Mouse (Mus musculus) forebrain, embryonic 12.5 days (tissue): ENCODE results near the gene Sppl3. TPM values are rescaled to one million over a fixed set of nuclear protein-coding genes. Genes with fewer than 3 reads are reported as not detected.

Source experiments
- ATAC-seq: fragments of 200-750 bp; cut with Nextera tagmentation; 2 replicates; pipeline ENCODE4 v1.8.0; 2017; ENCODE audit warnings: moderate TSS enrichment; ENCODE audit not compliant: low FRiP score
- H3K27ac ChIP-seq: fragments of 300-500 bp; sonication (generic); 2 replicates; pipeline ENCODE4 v1.5.1; 2016; ENCODE audit warnings: mild to moderate bottlenecking
- H3K27me3 ChIP-seq: fragments of 300-500 bp; sonication (generic); 2 replicates; pipeline ENCODE4 v1.6.1; 2016; ENCODE audit warnings: mild to moderate bottlenecking
- H3K36me3 ChIP-seq: fragments of 300-500 bp; sonication (generic); replicated peaks from 2 replicates; pipeline ENCODE4 v1.6.1; 2016; ENCODE audit warnings: mild to moderate bottlenecking
- H3K4me1 ChIP-seq: fragments of 300-500 bp; sonication (generic); 2 replicates; pipeline ENCODE4 v1.6.1; 2016
- H3K4me2 ChIP-seq: fragments of 300-500 bp; sonication (generic); 2 replicates; pipeline ENCODE4 v1.6.1; 2016; ENCODE audit warnings: mild to moderate bottlenecking, moderate library complexity
- H3K4me3 ChIP-seq: fragments of 300-500 bp; sonication (generic); replicated peaks from 2 replicates; pipeline ENCODE4 v1.5.1; 2016; ENCODE audit warnings: mild to moderate bottlenecking
- H3K9ac ChIP-seq: fragments of 300-500 bp; sonication (generic); 2 replicates; pipeline ENCODE4 v1.6.1; 2016; ENCODE audit warnings: mild to moderate bottlenecking
- H3K9me3 ChIP-seq: fragments of 300-500 bp; sonication (generic); 2 replicates; pipeline ENCODE4 v1.6.1; 2016
- WGBS: fragments of 180-500 bp; shearing (Covaris S2); methylation state at CpG from one replicate; pipeline ENCODE4 v1.1.7; 2016; 5-methylcytosine and 5-hydroxymethylcytosine counted together
- polyA plus RNA-seq: library from polyadenylated mRNA; unstranded; fragments of >200 nt; fragmentation: Nextera tagmentation; extraction: Ambion mirVana; gene quantifications from 2 replicates; pipeline ENCODE4 v1.2.1, GENCODE M21; 2016

Sppl3 gene
- polyA plus RNA-seq = 13.8 and 19.1 TPM in 2 replicates

- Histone ChIP-seq H3K27me3 (0 out of 2 replicates have a peak, but pooled peaks cover 6% of the 10 kb centered on the region), H3K27ac (peak within 1 kb of the TSS; percentile 93), H3K4me3 (peak within 1 kb of the TSS; percentile 99), H3K36me3 (no peaks in the 10 kb centered on the region), H3K4me1 (peaks cover 38% of the 10 kb centered on the region), H3K9me3 (no peaks in the 10 kb centered on the region), H3K9ac (peak within 1 kb of the TSS; percentile 98), H3K4me2 (peak within 1 kb of the TSS; percentile 99)
- WGBS = 1% methylated on average over 52 of the region's 65 CpGs
- peak; percentile 94 for ATAC-seq
Measured at GRCm38 (mm10) chr5:115010577-115011216, at the start of gene Sppl3. Gene Sppl3, plus strand, starts transcription at chr5:115011137.

DNA sequence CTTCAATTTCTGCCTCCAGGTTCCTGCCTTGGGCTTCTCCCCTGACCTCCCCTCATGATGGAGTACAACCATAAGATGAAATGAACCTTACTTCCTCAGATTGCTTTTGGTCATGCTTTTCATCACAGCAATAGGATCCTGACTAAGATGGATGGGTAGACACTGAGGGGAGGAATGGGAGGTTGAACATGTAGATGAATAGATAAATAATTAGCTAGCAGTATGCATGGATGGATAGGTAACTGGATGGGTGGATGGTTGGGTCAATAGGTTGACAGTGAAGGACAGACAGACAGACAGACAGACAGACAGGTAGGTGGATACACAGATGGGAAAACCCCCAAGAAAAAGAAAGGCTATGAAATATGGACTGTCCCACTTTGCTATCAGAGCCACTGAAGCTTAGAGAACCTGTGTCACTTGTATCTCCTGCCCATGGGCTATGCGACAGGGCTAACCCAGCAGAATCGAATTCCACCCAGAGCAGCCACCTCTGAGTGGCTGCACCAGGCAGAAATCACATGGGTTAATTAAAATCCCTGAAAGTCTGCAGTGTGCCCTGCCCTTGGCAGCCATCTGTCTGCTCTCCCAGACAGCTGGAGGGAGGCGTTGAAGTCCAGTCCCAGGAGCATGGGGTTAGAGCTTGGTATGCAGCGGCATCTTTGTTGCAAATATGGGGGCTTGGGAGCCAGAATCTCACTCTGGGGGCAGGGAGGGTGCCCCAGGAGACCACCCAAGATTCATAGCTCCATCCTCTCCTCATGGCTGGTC, 49.2 kb upstream of the Sppl3 start:
- H3K4me3 ChIP-seq = no peak overlapping the region
- ATAC-seq = no peak
- H3K27ac ChIP-seq = no peak overlapping the region
- peaks cover 3% of the 10 kb centered on the region; the same call in 1 of the 2 replicates for H3K27me3 ChIP-seq
- H3K36me3 ChIP-seq = no peaks in the 10 kb centered on the region
- peaks cover 6% of the 10 kb centered on the region; the same call in 1 of the 2 replicates for H3K4me1 ChIP-seq
- no peak overlapping the region for H3K4me2 ChIP-seq
- WGBS = 66% methylated on average over 4 of the region's 4 CpGs
- H3K9ac ChIP-seq = no peak overlapping the region
- H3K9me3 ChIP-seq = no peaks in the 10 kb centered on the region

GRCm38 (mm10) chr5:114964315-114964966, 46.5 kb upstream of the Sppl3 start:
- Histone ChIP-seq H3K27ac (no peak overlapping the region), H3K27me3 (peaks cover 20% of the 10 kb centered on the region; the same call in 1 of the 2 replicates), H3K36me3 (no peaks in the 10 kb centered on the region), H3K4me1 (peaks cover 17% of the 10 kb centered on the region), H3K9ac (no peak overlapping the region), H3K9me3 (no peaks in the 10 kb centered on the region), H3K4me2 (no peak overlapping the region), H3K4me3 (no peak overlapping the region)
- no peak for ATAC-seq
- 72% methylated on average over 7 of the region's 7 CpGs for WGBS

DNA sequence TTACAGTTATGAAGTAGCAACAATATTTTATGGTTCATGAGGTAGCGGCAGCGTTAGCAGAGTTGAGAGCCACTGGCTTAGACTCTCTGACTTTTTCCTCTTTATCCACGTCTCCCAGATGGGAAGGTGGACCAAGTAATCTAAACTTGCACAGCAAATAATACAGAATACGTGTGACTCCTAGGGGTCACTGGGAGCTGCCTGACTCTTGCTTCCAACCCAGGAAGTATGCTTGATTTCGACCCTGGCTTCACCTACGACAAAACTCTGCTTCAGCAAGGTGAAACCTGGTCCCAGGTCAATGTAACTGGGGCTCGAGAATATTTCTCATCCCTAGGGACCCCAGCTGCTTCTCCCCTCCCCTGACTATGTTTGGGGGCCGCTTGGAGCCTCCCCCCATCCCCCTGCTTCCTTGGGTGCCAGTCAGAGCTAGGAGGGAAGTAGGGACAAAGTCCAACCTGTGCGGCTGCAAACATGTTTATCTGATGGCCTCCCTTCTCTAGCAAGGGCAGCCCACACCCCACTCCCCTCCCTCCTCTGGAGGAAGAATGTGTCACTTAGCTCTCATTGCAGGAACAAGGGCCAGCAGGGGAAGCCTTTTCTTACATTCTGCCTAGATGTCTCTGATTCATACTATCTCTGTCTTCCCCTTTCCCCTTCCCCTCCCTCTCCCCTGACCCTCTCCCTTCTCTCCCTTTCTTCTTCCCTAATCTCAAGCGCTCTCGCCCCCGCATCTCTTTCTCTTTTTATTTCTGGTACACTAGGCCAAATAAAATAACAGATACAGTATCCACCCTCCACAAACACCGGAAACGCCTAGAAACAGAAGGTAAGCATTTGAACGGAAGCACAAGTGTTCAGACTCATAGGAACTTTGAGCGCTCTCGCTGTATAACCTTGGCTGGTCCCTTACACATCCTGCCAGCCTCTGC, 45.7 kb upstream of the Sppl3 start:
- no peak for ATAC-seq
- peaks cover 19% of the 10 kb centered on the region for H3K4me1 ChIP-seq
- H3K27me3 ChIP-seq = peaks cover 22% of the 10 kb centered on the region; the same call in 1 of the 2 replicates
- no peak overlapping the region for H3K27ac ChIP-seq
- no peaks in the 10 kb centered on the region for H3K36me3 ChIP-seq
- no peak overlapping the region for H3K9ac ChIP-seq
- 70% methylated on average over 17 of the region's 17 CpGs for WGBS
- no peaks in the 10 kb centered on the region for H3K9me3 ChIP-seq
- H3K4me3 ChIP-seq = no peak overlapping the region
- H3K4me2 ChIP-seq = no peak overlapping the region

DNA sequence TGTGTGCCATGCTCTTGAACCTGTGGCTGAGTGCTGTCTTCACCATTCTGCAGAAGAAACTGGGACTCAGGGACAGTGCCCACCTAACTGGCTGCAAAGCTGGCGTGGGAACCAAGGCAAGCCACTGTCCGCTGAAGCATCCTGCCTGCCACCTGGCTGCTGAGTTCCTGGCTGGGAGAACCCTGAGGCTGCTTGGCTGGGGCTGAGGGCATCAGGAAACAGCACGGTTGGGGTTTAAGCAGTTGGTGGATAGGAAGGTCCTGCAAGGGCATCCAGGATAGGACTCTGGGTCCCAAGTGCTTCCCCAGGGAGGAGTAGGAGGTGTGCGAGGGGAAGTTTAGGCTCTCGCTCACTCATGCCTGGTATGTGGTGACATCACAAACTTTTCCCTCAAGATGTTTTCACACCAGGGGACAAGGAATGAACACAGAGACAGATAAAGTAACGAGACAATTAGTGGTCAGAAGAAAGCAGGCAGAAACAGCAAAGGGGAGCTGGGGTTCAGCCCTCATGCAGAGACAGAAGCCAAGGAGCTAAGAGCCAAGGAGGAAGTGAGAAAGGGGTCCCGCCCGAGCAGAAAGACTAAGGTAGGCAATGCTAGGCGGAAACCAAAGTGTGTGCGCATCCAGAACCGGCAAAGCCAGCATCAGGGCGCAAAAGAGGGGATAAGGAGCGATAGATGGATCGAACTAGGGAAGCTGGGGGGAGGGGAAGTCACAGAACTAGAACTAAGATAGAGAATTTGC, 43.2 kb upstream of the Sppl3 start:
- H3K36me3 ChIP-seq = no peaks in the 10 kb centered on the region
- 41% methylated on average over 14 of the region's 14 CpGs for WGBS
- H3K27ac ChIP-seq = no peak overlapping the region
- peaks cover 13% of the 10 kb centered on the region for H3K4me1 ChIP-seq
- no peak overlapping the region for H3K4me3 ChIP-seq
- no peak overlapping the region for H3K4me2 ChIP-seq
- no peak overlapping the region for H3K9ac ChIP-seq
- ATAC-seq = no peak
- peaks cover 21% of the 10 kb centered on the region; the same call in 1 of the 2 replicates for H3K27me3 ChIP-seq
- H3K9me3 ChIP-seq = no peaks in the 10 kb centered on the region

DNA sequence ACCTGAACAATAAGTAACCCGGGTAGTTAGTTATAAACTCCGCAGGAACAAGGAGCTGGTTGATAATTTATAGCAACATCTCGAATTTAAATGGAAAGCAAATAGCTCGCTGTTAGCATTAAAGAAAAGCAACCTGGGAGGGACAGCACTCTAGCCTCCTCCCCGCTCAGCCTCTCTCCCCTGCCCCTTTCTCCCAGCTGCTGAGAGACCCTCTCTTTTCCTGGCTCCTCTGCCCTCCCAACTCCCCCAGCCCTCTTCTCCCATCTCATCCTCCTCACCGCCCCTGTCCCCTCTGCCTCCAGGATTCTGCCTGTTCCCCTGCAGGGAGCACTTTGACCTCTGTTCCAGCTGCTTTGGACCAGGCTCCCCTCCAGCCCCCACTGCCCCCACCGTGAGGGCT, 42.3 kb upstream of the Sppl3 start:
- WGBS = 17% methylated on average over 7 of the region's 7 CpGs
- Histone ChIP-seq H3K36me3 (no peaks in the 10 kb centered on the region), H3K27me3 (peaks cover 21% of the 10 kb centered on the region; the same call in 1 of the 2 replicates), H3K4me3 (no peak overlapping the region), H3K4me2 (no peak overlapping the region), H3K4me1 (peaks cover 13% of the 10 kb centered on the region), H3K9me3 (no peaks in the 10 kb centered on the region), H3K9ac (no peak overlapping the region), H3K27ac (no peak overlapping the region)
- no peak for ATAC-seq

DNA sequence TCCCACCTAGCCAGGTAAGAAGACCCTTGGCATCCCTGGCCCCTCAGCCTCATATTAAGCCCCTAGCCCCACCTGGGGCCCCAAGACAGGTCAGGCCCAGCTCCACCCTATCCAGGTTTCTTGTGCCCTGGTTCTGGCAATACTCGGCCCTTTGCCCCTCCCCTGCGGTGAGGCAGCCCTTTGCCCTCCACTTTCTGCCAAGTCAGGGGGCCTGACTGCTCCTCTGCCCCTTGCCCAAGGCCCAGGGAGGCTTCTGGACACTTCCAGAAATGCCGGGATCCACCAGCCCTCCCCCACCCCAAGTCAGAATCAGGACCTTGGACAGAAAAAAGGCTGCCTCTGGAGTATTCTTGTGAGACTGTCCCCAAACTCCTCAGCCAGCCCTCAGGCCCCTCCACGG, 41.9 kb upstream of the Sppl3 start:
- no peak overlapping the region for H3K27ac ChIP-seq
- no peak overlapping the region for H3K4me2 ChIP-seq
- H3K4me1 ChIP-seq = peaks cover 13% of the 10 kb centered on the region
- H3K27me3 ChIP-seq = peaks cover 21% of the 10 kb centered on the region; the same call in 1 of the 2 replicates
- no peaks in the 10 kb centered on the region for H3K36me3 ChIP-seq
- no peak overlapping the region for H3K9ac ChIP-seq
- H3K4me3 ChIP-seq = no peak overlapping the region
- H3K9me3 ChIP-seq = no peaks in the 10 kb centered on the region
- 16% methylated on average over 4 of the region's 4 CpGs for WGBS
- ATAC-seq = no peak

DNA sequence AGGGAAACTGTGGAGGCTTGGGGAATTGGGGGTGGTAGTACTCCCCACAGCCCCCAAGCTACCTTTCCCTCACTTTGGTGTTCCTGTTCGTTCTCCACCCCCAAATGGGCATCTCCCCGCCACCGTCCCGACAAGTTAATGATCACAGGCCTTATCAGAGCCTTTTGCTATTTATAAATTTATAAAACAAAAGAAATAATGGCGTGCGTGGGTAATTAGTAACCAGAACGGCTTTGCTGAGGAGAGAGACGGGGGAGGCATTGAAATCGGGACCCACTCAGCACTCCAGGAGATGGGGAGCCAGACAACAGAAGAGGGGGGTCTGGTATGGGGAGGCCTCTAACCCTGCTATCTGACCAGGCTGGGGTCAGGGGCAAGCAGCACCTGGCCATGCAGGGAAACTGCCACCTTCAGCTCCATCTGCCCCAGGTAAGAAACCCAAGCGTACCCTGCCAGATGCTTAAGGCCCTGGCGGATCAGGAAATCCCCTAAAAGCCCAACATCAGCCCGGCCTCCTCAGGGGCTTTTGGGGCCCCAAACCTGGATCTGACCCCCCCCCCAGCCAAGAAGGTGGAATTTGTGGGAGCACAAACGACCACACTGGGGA, 41.2 kb upstream of the Sppl3 start:
- no peak overlapping the region for H3K4me3 ChIP-seq
- H3K27ac ChIP-seq = no peak overlapping the region
- no peaks in the 10 kb centered on the region for H3K36me3 ChIP-seq
- H3K9ac ChIP-seq = no peak overlapping the region
- WGBS = 54% methylated on average over 13 of the region's 13 CpGs
- ATAC-seq = no peak
- no peak overlapping the region for H3K4me2 ChIP-seq
- peaks cover 13% of the 10 kb centered on the region for H3K4me1 ChIP-seq
- H3K27me3 ChIP-seq = peaks cover 21% of the 10 kb centered on the region; the same call in 1 of the 2 replicates
- H3K9me3 ChIP-seq = no peaks in the 10 kb centered on the region

DNA sequence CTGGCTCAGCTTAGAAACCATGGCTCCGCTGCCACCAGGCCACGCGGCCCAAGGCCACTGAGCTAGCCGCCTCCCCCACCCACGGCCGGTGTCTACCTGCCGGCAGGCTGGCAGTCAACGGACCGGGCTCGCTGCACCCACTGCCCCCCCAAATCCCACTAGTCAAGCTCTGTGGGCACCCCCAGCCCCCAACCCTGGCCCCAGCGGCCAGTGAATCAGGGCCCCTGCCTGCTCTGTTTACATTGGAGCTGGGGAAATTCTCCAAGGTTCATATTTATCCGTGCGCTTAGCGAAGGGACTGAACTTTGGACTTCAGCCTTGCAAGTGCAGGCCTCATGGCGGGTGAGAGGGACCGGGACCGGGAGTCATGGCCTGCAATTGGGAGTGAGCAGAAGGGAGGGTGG, 40.1 kb upstream of the Sppl3 start, which contains the start of gene Hnf1a:
TSS of gene Hnf1a (minus strand) at position 271 of the 404 bp plus-strand sequence.
- H3K9me3 ChIP-seq = no peaks in the 10 kb centered on the region
- WGBS = 88% methylated on average over 17 of the region's 17 CpGs
- ATAC-seq = no peak
- peaks cover 21% of the 10 kb centered on the region; the same call in 1 of the 2 replicates for H3K27me3 ChIP-seq
- no peak within 1 kb of the TSS for H3K4me2 ChIP-seq
- H3K4me3 ChIP-seq = no peak within 1 kb of the TSS
- no peak within 1 kb of the TSS for H3K9ac ChIP-seq
- H3K4me1 ChIP-seq = peaks cover 13% of the 10 kb centered on the region
- H3K27ac ChIP-seq = no peak within 1 kb of the TSS
- no peaks in the 10 kb centered on the region for H3K36me3 ChIP-seq

GRCm38 (mm10) chr5:114972201-114972600, 38.7 kb upstream of the Sppl3 start:
- Histone ChIP-seq H3K36me3 (no peaks in the 10 kb centered on the region), H3K27ac (no peak overlapping the region), H3K9me3 (no peaks in the 10 kb centered on the region), H3K27me3 (peaks cover 21% of the 10 kb centered on the region; the same call in 1 of the 2 replicates), H3K4me3 (no peak overlapping the region), H3K4me1 (peaks cover 13% of the 10 kb centered on the region), H3K9ac (no peak overlapping the region), H3K4me2 (no peak overlapping the region)
- ATAC-seq = no peak
- 87% methylated on average over 9 of the region's 9 CpGs for WGBS

DNA sequence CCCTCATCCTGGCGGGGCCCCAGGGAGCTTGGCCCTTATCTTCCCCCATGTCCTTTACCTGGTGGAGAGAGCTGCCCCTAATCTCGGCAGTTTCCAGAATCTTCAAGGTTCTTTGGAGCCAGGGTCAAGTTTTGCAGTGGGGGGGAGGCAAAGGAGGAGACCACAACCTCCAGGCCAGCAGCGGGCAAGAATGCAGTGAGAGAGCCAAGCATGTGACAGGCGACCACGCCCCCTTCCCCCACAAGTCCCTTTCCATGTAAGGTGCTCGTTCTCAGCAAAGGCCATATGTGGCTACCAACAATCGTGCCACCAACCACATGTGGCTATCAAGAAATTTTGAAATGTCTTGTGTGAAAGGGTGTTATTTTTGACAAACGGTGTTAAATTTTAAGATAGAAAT, 37.8 kb upstream of the Sppl3 start:
- no peaks in the 10 kb centered on the region for H3K36me3 ChIP-seq
- H3K27me3 ChIP-seq = peaks cover 14% of the 10 kb centered on the region; the same call in 1 of the 2 replicates
- H3K4me1 ChIP-seq = peaks cover 10% of the 10 kb centered on the region
- H3K9me3 ChIP-seq = no peaks in the 10 kb centered on the region
- WGBS = 82% methylated on average over 8 of the region's 8 CpGs
- H3K4me3 ChIP-seq = no peak overlapping the region
- no peak overlapping the region for H3K27ac ChIP-seq
- no peak overlapping the region for H3K9ac ChIP-seq
- H3K4me2 ChIP-seq = no peak overlapping the region
- ATAC-seq = no peak
